Mouse (Mus musculus) stomach, embryonic 14.5 days (tissue): Measurements from ENCODE around the gene Fga. TPM values are rescaled to one million over a fixed set of nuclear protein-coding genes. Genes with fewer than 3 reads are reported as not detected.
A peak's percentile ranks its signal among the peaks of the same experiment; 100 is the strongest.

Experiments
- ATAC-seq: fragments of 200-750 bp; cut with Nextera tagmentation; 2 replicates; pipeline ENCODE4 v1.8.0; 2017; ENCODE audit warnings: low read depth, moderate TSS enrichment; ENCODE audit not compliant: insufficient number of reproducible peaks, insufficient read depth, low FRiP score
- H3K27ac ChIP-seq: fragments of 300-500 bp; sonication (generic); 2 replicates; pipeline ENCODE4 v1.5.1; 2014; ENCODE audit warnings: mild to moderate bottlenecking, low read length, moderate library complexity, mixed read lengths
- H3K27me3 ChIP-seq: fragments of 300-500 bp; sonication (generic); 2 replicates; pipeline ENCODE4 v1.6.1; 2014; ENCODE audit warnings: low read length, control low read depth, mixed read lengths; ENCODE audit not compliant: control insufficient read depth, insufficient read depth
- H3K36me3 ChIP-seq: fragments of 300-500 bp; sonication (generic); 2 replicates; pipeline ENCODE4 v1.6.1; 2014; ENCODE audit warnings: mild to moderate bottlenecking, control low read depth, low read length, moderate library complexity, mixed read lengths; ENCODE audit not compliant: control insufficient read depth, insufficient read depth
- H3K4me1 ChIP-seq: fragments of 300-500 bp; sonication (generic); 2 replicates; pipeline ENCODE4 v1.6.1; 2014; ENCODE audit warnings: low read length, control low read depth, mixed read lengths; ENCODE audit not compliant: control insufficient read depth, insufficient read depth
- H3K4me2 ChIP-seq: fragments of 300-500 bp; sonication (generic); replicated peaks from 2 replicates; pipeline ENCODE4 v1.6.1; 2014; ENCODE audit warnings: low read depth, low read length, control low read depth
- H3K4me3 ChIP-seq: fragments of 300-500 bp; sonication (generic); 2 replicates; pipeline ENCODE4 v1.5.1; 2014; ENCODE audit warnings: low read depth, low read length, control low read depth
- H3K9ac ChIP-seq: fragments of 300-500 bp; sonication (generic); replicated peaks from 2 replicates; pipeline ENCODE4 v1.6.1; 2014; ENCODE audit warnings: low read depth, mild to moderate bottlenecking, control low read depth, low read length, moderate library complexity, mixed read lengths
- H3K9me3 ChIP-seq: fragments of 300-500 bp; sonication (generic); 2 replicates; pipeline ENCODE4 v1.6.1; 2016; ENCODE audit warnings: low read depth, low read length, control low read depth; ENCODE audit not compliant: control insufficient read depth
- WGBS: fragments of 180-500 bp; shearing (Covaris S2); extraction: QIAGEN DNeasy Blood & Tissue Kit; methylation state at CpG from one replicate; pipeline ENCODE4 v1.1.7; 2014; 5-methylcytosine and 5-hydroxymethylcytosine counted together
- polyA plus RNA-seq: library from polyadenylated mRNA; unstranded; fragments of >200 nt; fragmentation: Nextera tagmentation; extraction: Ambion mirVana; gene quantifications from 2 replicates; pipeline ENCODE4 v1.2.1, GENCODE M21; 2014

The Fga gene
- polyA plus RNA-seq, 1 experiment from 2014 or later: 0.27 TPM

- Histone ChIP-seq H3K9me3 (no peaks in the 10 kb centered on the region), H3K27me3 (no peaks in the 10 kb centered on the region), H3K4me3 (no peak overlapping the region), H3K36me3 (peaks cover 9% of the 10 kb centered on the region), H3K4me1 (peaks cover 9% of the 10 kb centered on the region; the same call in 1 of the 2 replicates), H3K9ac (no peak overlapping the region), H3K4me2 (no peak overlapping the region), H3K27ac (no peak overlapping the region)
- ATAC-seq: no peak
- WGBS: 27% methylated on average over 10 of the region's 10 CpGs
Measured at GRCm38 (mm10) chr3:83053758-83054157, 27.9 kb downstream of the Fga start.

- Histone ChIP-seq H3K36me3 (peaks cover 19% of the 10 kb centered on the region), H3K9me3 (no peaks in the 10 kb centered on the region), H3K27ac (no peak overlapping the region), H3K4me3 (peak overlapping the region; percentile 70), H3K27me3 (no peaks in the 10 kb centered on the region), H3K9ac (no peak overlapping the region), H3K4me2 (peak overlapping the region; percentile 32), H3K4me1 (peaks cover 9% of the 10 kb centered on the region; the same call in 1 of the 2 replicates)
- WGBS: 38% methylated on average over 13 of the region's 13 CpGs
- no peak for ATAC-seq
Measured at GRCm38 (mm10) chr3:83054759-83055158, 28.9 kb downstream of the Fga start.

GRCm38 (mm10) chr3:83055281-83056038, 29.6 kb downstream of the Fga start, which contains the start of gene Plrg1:
Gene Plrg1, plus strand, starts transcription at chr3:83055522.
- under 1% methylated on average over 61 of the region's 61 CpGs for WGBS
- Histone ChIP-seq H3K27ac (peak within 1 kb of the TSS; percentile 64; the same call in 1 of the 2 replicates), H3K4me2 (peak within 1 kb of the TSS; percentile 74), H3K27me3 (no peaks in the 10 kb centered on the region), H3K9ac (peak within 1 kb of the TSS; percentile 77), H3K9me3 (no peaks in the 10 kb centered on the region), H3K4me3 (peak within 1 kb of the TSS; percentile 70), H3K4me1 (peaks cover 9% of the 10 kb centered on the region; the same call in 1 of the 2 replicates), H3K36me3 (peaks cover 25% of the 10 kb centered on the region)
- peak; percentile 99 for ATAC-seq

GRCm38 (mm10) chr3:83057046-83057445, 31.2 kb downstream of the Fga start:
- Histone ChIP-seq H3K4me1 (peaks cover 9% of the 10 kb centered on the region; the same call in 1 of the 2 replicates), H3K27me3 (no peaks in the 10 kb centered on the region), H3K4me3 (no peak overlapping the region), H3K27ac (no peak overlapping the region), H3K9ac (no peak overlapping the region), H3K9me3 (no peaks in the 10 kb centered on the region), H3K4me2 (no peak overlapping the region), H3K36me3 (peaks cover 38% of the 10 kb centered on the region)
- 95% methylated on average over 2 of the region's 2 CpGs for WGBS
- ATAC-seq: no peak

GRCm38 (mm10) chr3:83067920-83068319, 42.0 kb downstream of the Fga start:
- H3K9ac ChIP-seq: no peak overlapping the region
- H3K27ac ChIP-seq: no peak overlapping the region
- no peak overlapping the region for H3K4me2 ChIP-seq
- peaks cover 67% of the 10 kb centered on the region for H3K36me3 ChIP-seq
- ATAC-seq: no peak
- WGBS: 88% methylated on average over 9 of the region's 9 CpGs
- no peaks in the 10 kb centered on the region for H3K9me3 ChIP-seq
- H3K4me3 ChIP-seq: no peak overlapping the region
- H3K27me3 ChIP-seq: no peaks in the 10 kb centered on the region
- no peaks in the 10 kb centered on the region for H3K4me1 ChIP-seq

- Histone ChIP-seq H3K4me2 (no peak overlapping the region), H3K4me1 (no peaks in the 10 kb centered on the region), H3K27me3 (no peaks in the 10 kb centered on the region), H3K9me3 (no peaks in the 10 kb centered on the region), H3K9ac (no peak overlapping the region), H3K4me3 (no peak overlapping the region), H3K36me3 (peaks cover 62% of the 10 kb centered on the region), H3K27ac (no peak overlapping the region)
- no peak for ATAC-seq
- 95% methylated on average over 13 of the region's 13 CpGs for WGBS
Measured at GRCm38 (mm10) chr3:83068869-83069268, 43.0 kb downstream of the Fga start.

- no peaks in the 10 kb centered on the region for H3K4me1 ChIP-seq
- H3K9me3 ChIP-seq: no peaks in the 10 kb centered on the region
- H3K27me3 ChIP-seq: no peaks in the 10 kb centered on the region
- H3K9ac ChIP-seq: no peak overlapping the region
- no peak overlapping the region for H3K4me3 ChIP-seq
- H3K27ac ChIP-seq: no peak overlapping the region
- 83% methylated on average over 4 of the region's 4 CpGs for WGBS
- ATAC-seq: no peak
- no peak overlapping the region for H3K4me2 ChIP-seq
- peaks cover 61% of the 10 kb centered on the region for H3K36me3 ChIP-seq
Measured at GRCm38 (mm10) chr3:83070231-83070630, 44.4 kb downstream of the Fga start.

GRCm38 (mm10) chr3:83076563-83076962, 50.7 kb downstream of the Fga start:
- Histone ChIP-seq H3K27me3 (no peaks in the 10 kb centered on the region), H3K4me3 (no peak overlapping the region), H3K27ac (no peak overlapping the region), H3K9me3 (no peaks in the 10 kb centered on the region), H3K9ac (no peak overlapping the region), H3K36me3 (peaks cover 6% of the 10 kb centered on the region; the same call in 1 of the 2 replicates), H3K4me2 (no peak overlapping the region), H3K4me1 (no peaks in the 10 kb centered on the region)
- 38% methylated on average over 3 of the region's 3 CpGs for WGBS
- ATAC-seq: no peak
